ENCODE assay signal across 8 mouse cellular contexts in genomic region chr4:152088556-152089120, GRCm38 (mm10). TPM values are rescaled to one million over a fixed set of nuclear protein-coding genes. Genes with fewer than 3 reads are reported as not detected.
A peak's percentile ranks its signal among the peaks of the same experiment; 100 is the strongest.
DNase-seq lines count a peak whose midpoint lies in the region; ATAC-seq and TF ChIP-seq lines count a peak whose summit lies in the region.

No protein-coding gene starts in this region.

- intact Hi-C loops in left cerebral cortex, adult 2 months (cut with DNase I), result loop anchor here (1.0 kb wide), 2 partner anchors 13 to 79 kb away; no protein-coding TSS in a partner anchor

- H3K4me2 ChIP-seq in liver, embryonic 11.5 days, result peak overlapping the region; percentile 92

- TF ChIP-seq CTCF in left cerebral cortex, adult 2 months (IDR thresholded peaks at IDR 0.05), result no peak

- no peaks in the 10 kb centered on the region for H3K9me3 ChIP-seq in liver, embryonic 11.5 days (ENCODE audit: control insufficient read depth, low read length)

- H3K4me3 ChIP-seq in liver, embryonic 11.5 days (ENCODE audit: low read depth, low read length), result no peak overlapping the region
- peak overlapping the region; percentile 80 for H3K4me3 ChIP-seq in left cerebral cortex, adult 2 months

- no peak for DNase-seq in liver, embryonic 11.5 days (ENCODE audit: low spot score)
- no peak for DNase-seq in liver
- DNase-seq in frontal cortex, adult 2 months (ENCODE audit: extremely low spot score in 1 of 2, low spot score in 1 of 2), result peak; percentile 86 to 90
- DNase-seq in left cerebral cortex, adult 2 months (ENCODE audit: extremely low spot score in 1 of 2, low spot score in 2 of 2), result peak; percentile 74 to 89
- peak; percentile 86 to 93 for DNase-seq in right cerebral cortex, postnatal 10 days (ENCODE audit: low spot score in 2 of 2)
- no peak for DNase-seq in adrenal gland, adult (ENCODE audit: inconsistent age in 2 of 2, low spot score in 1 of 2)
- DNase-seq in natural killer cell, adult 2 months (ENCODE audit: low spot score in 2 of 2), result no peak

- no peak overlapping the region for H3K27ac ChIP-seq in liver, embryonic 11.5 days (ENCODE audit: low read depth, low read length)
- peak overlapping the region; percentile 96 for H3K27ac ChIP-seq in left cerebral cortex, adult 2 months

- H3K4me1 ChIP-seq in liver, embryonic 11.5 days (replicated peaks; ENCODE audit: control insufficient read depth, insufficient read depth, low read length), result peaks cover 38% of the 10 kb centered on the region

- H3K27me3 ChIP-seq in liver, embryonic 11.5 days (replicated peaks; ENCODE audit: control insufficient read depth, insufficient read depth, low read length), result no peaks in the 10 kb centered on the region

- H3K9ac ChIP-seq in liver, embryonic 11.5 days (ENCODE audit: low read depth, low read length), result peak overlapping the region; percentile 36; the same call in 1 of the 2 replicates

- no peaks in the 10 kb centered on the region for H3K36me3 ChIP-seq in liver, embryonic 11.5 days (ENCODE audit: control insufficient read depth, insufficient read depth, low read length)

- 52% methylated on average over 8 of the region's 8 CpGs for WGBS in liver, embryonic 11.5 days

- ATAC-seq in liver, embryonic 11.5 days (replicated peaks; ENCODE audit: low FRiP score), result no peak
- ATAC-seq in granulocyte monocyte progenitor cell, adult 5-6 weeks (replicated peaks; ENCODE audit: poor library complexity, severe bottlenecking), result no peak

RNA-seq across cellular contexts. Expression of gene Plekhg5, which starts 16.3 kb away (rescaled TPM):
- polyA plus RNA-seq in liver, embryonic 11.5 days (2014; fragmentation: Nextera tagmentation; extraction: Ambion mirVana), result 8.4 and 8.9 TPM in 2 replicates
- polyA plus RNA-seq in frontal cortex, adult 2 months (2012; rRNA removed), result 41.1 and 49.7 TPM in 2 replicates
- total RNA-seq in left cerebral cortex, adult 2 months (2021), result 100 to 1,000 TPM in 1 of 2 experiments, 10 to 100 TPM in 1; 89.1 to 101 TPM
- total RNA-seq in granulocyte monocyte progenitor cell, adult 5-6 weeks (2014; fragmentation: Nextera tagmentation), result 0.34 and 7.6 TPM in 2 replicates
- total RNA-seq in granulocyte monocyte progenitor cell, adult 5-6 weeks (2017), result 1.8 and 2.2 TPM in 2 replicates

RNA-seq across cellular contexts. Expression of gene Tnfrsf25, which starts 27.1 kb away (rescaled TPM):
- 0.90 and 1.3 TPM in 2 replicates for polyA plus RNA-seq in liver, embryonic 11.5 days (2014; fragmentation: Nextera tagmentation; extraction: Ambion mirVana)
- polyA plus RNA-seq in frontal cortex, adult 2 months (2012; rRNA removed), result 7.0 and 10.6 TPM in 2 replicates
- total RNA-seq in left cerebral cortex, adult 2 months (2021), result 10 to 100 TPM; 16.4 to 28.6 TPM
- not detected in 2 replicates for total RNA-seq in granulocyte monocyte progenitor cell, adult 5-6 weeks (2014; fragmentation: Nextera tagmentation)
- total RNA-seq in granulocyte monocyte progenitor cell, adult 5-6 weeks (2017), result 1.6 TPM in 1 of 2 replicates, not detected in the other

RNA-seq across cellular contexts. Expression of gene Nol9, which starts 49.5 kb away (rescaled TPM):
- polyA plus RNA-seq in liver, embryonic 11.5 days (2014; fragmentation: Nextera tagmentation; extraction: Ambion mirVana), result 53.3 and 59.4 TPM in 2 replicates
- 15.9 and 18.4 TPM in 2 replicates for polyA plus RNA-seq in frontal cortex, adult 2 months (2012; rRNA removed)
- 10 to 100 TPM; 18.2 to 19.2 TPM for total RNA-seq in left cerebral cortex, adult 2 months (2021)
- total RNA-seq in granulocyte monocyte progenitor cell, adult 5-6 weeks (2014; fragmentation: Nextera tagmentation), result 33.7 and 36.5 TPM in 2 replicates
- total RNA-seq in granulocyte monocyte progenitor cell, adult 5-6 weeks (2017), result 30.7 and 40.0 TPM in 2 replicates

RNA-seq across cellular contexts. Expression of gene Tas1r1, which starts 50.3 kb away (rescaled TPM):
- 0.18 and 0.21 TPM in 2 replicates for polyA plus RNA-seq in liver, embryonic 11.5 days (2014; fragmentation: Nextera tagmentation; extraction: Ambion mirVana)
- 0.13 and 0.20 TPM in 2 replicates for polyA plus RNA-seq in frontal cortex, adult 2 months (2012; rRNA removed)
- total RNA-seq in left cerebral cortex, adult 2 months (2021), result under 1 TPM; 0.49 to 0.95 TPM
- 1.6 and 3.2 TPM in 2 replicates for total RNA-seq in granulocyte monocyte progenitor cell, adult 5-6 weeks (2014; fragmentation: Nextera tagmentation)
- total RNA-seq in granulocyte monocyte progenitor cell, adult 5-6 weeks (2017), result 1.0 and 2.6 TPM in 2 replicates

Comparison
In these comparisons a context has a peak if more than half of its experiments do, and no peak if none do; other contexts are left out.
1. DNase-seq: peak in frontal cortex, adult 2 months (2 of 2), left cerebral cortex, adult 2 months (2 of 2) and right cerebral cortex, postnatal 10 days (2 of 2); none in liver, embryonic 11.5 days (single experiment), liver (single experiment), adrenal gland, adult (0 of 2) and natural killer cell, adult 2 months (0 of 2).
2. RNA of gene Plekhg5, which starts 16.3 kb away (total RNA-seq): 89.1 to 101 TPM in left cerebral cortex, adult 2 months; 0.34 to 7.6 TPM in granulocyte monocyte progenitor cell, adult 5-6 weeks; every median in the first group is over 10 times any median in the second.
3. RNA of gene Tnfrsf25, which starts 27.1 kb away (total RNA-seq): 16.4 to 28.6 TPM in left cerebral cortex, adult 2 months; 1.6 TPM in granulocyte monocyte progenitor cell, adult 5-6 weeks; every median in the first group is over 4 times any median in the second.